Mouse (Mus musculus): ENCODE data around the gene Nudt1.
A peak's percentile ranks its signal among the peaks of the same experiment; 100 is the strongest.

Nudt1 gene

GRCm38 (mm10) chr5:140321042-140321755 lies at the start of gene Nudt1, which contains the start of gene Mad1l1:
Gene Nudt1 (plus strand): TSS chr5:140321656.
Gene Mad1l1 (minus strand): TSS chr5:140321552.
- peak; percentile 86 for DNase-seq (ENCODE audit: low read depth, low spot score)

- DNase-seq (ENCODE audit: low read depth, low spot score) = no peak
These were observed 44.7 kb upstream of the Nudt1 start for GRCm38 (mm10) chr5:140276779-140277178.

GRCm38 (mm10) chr5:140280205-140280604 lies 41.3 kb upstream of the Nudt1 start:
- DNase-seq (ENCODE audit: low read depth, low spot score) = no peak

- DNase-seq (ENCODE audit: low read depth, low spot score) = no peak
These were observed 39.1 kb upstream of the Nudt1 start for GRCm38 (mm10) chr5:140282376-140282775.

- no peak for DNase-seq (ENCODE audit: low read depth, low spot score)
These were observed 38.6 kb upstream of the Nudt1 start for GRCm38 (mm10) chr5:140282900-140283299.

GRCm38 (mm10) chr5:140284011-140284410 lies 37.4 kb upstream of the Nudt1 start:
- no peak for DNase-seq (ENCODE audit: low read depth, low spot score)

- no peak for DNase-seq (ENCODE audit: low read depth, low spot score)
These were observed 36.7 kb upstream of the Nudt1 start for GRCm38 (mm10) chr5:140284761-140285160.

GRCm38 (mm10) chr5:140288287-140288686 lies 33.2 kb upstream of the Nudt1 start:
- DNase-seq (ENCODE audit: low read depth, low spot score) = no peak

GRCm38 (mm10) chr5:140289161-140289560 lies 32.3 kb upstream of the Nudt1 start:
- DNase-seq (ENCODE audit: low read depth, low spot score) = no peak

- DNase-seq (ENCODE audit: low read depth, low spot score) = peak; percentile 58
These were observed 29.3 kb upstream of the Nudt1 start for GRCm38 (mm10) chr5:140292152-140292551.

GRCm38 (mm10) chr5:140298291-140298690 lies 23.2 kb upstream of the Nudt1 start:
- DNase-seq (ENCODE audit: low read depth, low spot score) = no peak

GRCm38 (mm10) chr5:140306016-140306415 lies 15.4 kb upstream of the Nudt1 start:
- no peak for DNase-seq (ENCODE audit: low read depth, low spot score)

GRCm38 (mm10) chr5:140307602-140308001 lies 13.9 kb upstream of the Nudt1 start:
- no peak for DNase-seq (ENCODE audit: low read depth, low spot score)

- no peak for DNase-seq (ENCODE audit: low read depth, low spot score)
These were observed 4.7 kb upstream of the Nudt1 start for GRCm38 (mm10) chr5:140316716-140317115.

- DNase-seq (ENCODE audit: low read depth, low spot score) = no peak
These were observed 510 bp downstream of the Nudt1 start for GRCm38 (mm10) chr5:140321756-140322575.

GRCm38 (mm10) chr5:140324058-140324457 lies 2.6 kb downstream of the Nudt1 start:
- no peak for DNase-seq (ENCODE audit: low read depth, low spot score)

GRCm38 (mm10) chr5:140331615-140332512 lies 10.4 kb downstream of the Nudt1 start, which contains the start of gene Mrm2:
Gene Mrm2 (minus strand): TSS chr5:140331898.
- DNase-seq (ENCODE audit: low read depth, low spot score) = no peak

- DNase-seq (ENCODE audit: low read depth, low spot score) = no peak
These were observed 11.1 kb downstream of the Nudt1 start for GRCm38 (mm10) chr5:140332519-140332918.

GRCm38 (mm10) chr5:140333631-140334030 lies 12.2 kb downstream of the Nudt1 start:
- DNase-seq (ENCODE audit: low read depth, low spot score) = no peak

- no peak for DNase-seq (ENCODE audit: low read depth, low spot score)
These were observed 15.2 kb downstream of the Nudt1 start for GRCm38 (mm10) chr5:140336680-140337079.

GRCm38 (mm10) chr5:140338779-140339178 lies 17.3 kb downstream of the Nudt1 start:
- no peak for DNase-seq (ENCODE audit: low read depth, low spot score)

- no peak for DNase-seq (ENCODE audit: low read depth, low spot score)
These were observed 18.4 kb downstream of the Nudt1 start for GRCm38 (mm10) chr5:140339836-140340235.

Measured in brain, embryonic 18.5 days (tissue).